Mouse (Mus musculus): ENCODE measurements around the gene Lifr. TPM values are rescaled to one million over a fixed set of nuclear protein-coding genes. Genes with fewer than 3 reads are reported as not detected.
A peak's percentile ranks its signal among the peaks of the same experiment; 100 is the strongest.

Lifr gene
- polyA plus RNA-seq (2015; fragmentation: Nextera tagmentation; extraction: Ambion mirVana), result 18.8 and 22.1 TPM in 2 replicates

DNA sequence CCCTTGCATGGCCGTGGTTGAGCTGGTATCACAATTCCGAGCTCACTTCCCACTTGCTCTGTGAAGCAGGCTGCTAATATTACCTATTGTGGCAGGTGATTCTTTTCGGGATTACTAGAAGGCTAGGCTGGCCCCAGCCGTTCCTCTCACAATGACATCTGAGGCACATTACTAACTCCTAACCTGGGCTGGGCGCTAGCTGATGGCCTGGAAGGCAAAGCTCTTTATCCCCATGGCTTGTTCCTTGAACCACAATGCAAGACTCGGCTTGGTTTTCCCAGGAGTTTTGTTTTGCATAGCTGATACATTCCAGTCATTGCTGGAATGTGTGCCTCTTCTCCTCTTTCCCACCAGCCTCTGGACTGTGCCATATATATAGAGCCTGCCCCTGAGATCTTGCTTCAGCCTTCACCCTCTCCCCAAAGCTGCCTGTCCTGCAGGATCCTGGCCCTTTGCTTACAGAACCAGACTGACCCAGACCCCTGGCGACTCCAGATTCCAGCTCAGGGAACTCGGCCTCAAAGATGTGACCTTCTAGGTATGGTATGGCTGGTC is at the start of gene Lifr:
Gene Lifr, plus strand, starts transcription at position 404 of the 555 bp plus-strand sequence.
- WGBS, result 89% methylated on average over 8 of the region's 8 CpGs
- no peak within 1 kb of the TSS for H3K4me2 ChIP-seq
- H3K4me3 ChIP-seq (replicated peaks), result no peak within 1 kb of the TSS
- no peaks in the 10 kb centered on the region for H3K9me3 ChIP-seq (replicated peaks)
- H3K27ac ChIP-seq (replicated peaks), result no peak within 1 kb of the TSS
- ATAC-seq (ENCODE audit: low FRiP score), result no peak
- H3K4me1 ChIP-seq, result peaks cover 3% of the 10 kb centered on the region; the same call in 1 of the 2 replicates
- H3K36me3 ChIP-seq, result no peaks in the 10 kb centered on the region
- no peak within 1 kb of the TSS for H3K9ac ChIP-seq (replicated peaks)
- no peaks in the 10 kb centered on the region; the same call in 1 of the 2 replicates for H3K27me3 ChIP-seq (replicated peaks)

DNA sequence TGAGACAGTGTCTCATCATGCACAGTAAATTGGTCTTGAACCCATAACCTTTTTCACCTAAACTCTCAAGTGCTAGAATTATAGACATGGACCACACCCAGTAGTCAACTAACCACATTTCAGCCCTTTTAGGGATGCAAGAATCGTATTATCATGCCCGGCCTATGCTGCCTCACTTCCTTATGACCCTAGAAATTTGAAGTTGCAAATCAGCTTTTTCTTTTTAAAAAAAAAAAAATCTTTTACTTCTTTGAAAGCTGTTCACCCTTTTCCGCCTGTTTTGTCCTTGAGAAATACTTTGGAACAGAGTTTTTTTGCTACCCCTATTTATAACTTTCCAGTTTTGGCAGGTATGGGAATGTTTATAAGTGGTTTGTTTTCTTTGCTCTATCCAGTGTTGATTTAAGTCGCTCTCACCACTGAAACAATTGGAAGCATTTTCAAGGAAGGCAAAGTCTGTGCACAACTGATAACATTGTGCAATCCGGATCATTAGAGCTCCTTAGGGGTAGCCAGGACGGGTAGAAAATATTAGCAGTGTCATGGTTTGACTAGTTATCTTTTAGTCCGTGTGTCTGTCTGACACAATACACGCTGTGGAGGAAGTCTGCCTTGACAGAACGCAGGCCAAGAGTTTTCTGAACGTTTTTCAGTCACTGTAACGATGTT is 46.2 kb upstream of the Lifr start:
- Histone ChIP-seq H3K9me3 (replicated peaks) (no peaks in the 10 kb centered on the region), H3K36me3 (no peaks in the 10 kb centered on the region), H3K4me2 (no peak overlapping the region), H3K27me3 (replicated peaks) (no peaks in the 10 kb centered on the region), H3K9ac (replicated peaks) (no peak overlapping the region), H3K27ac (replicated peaks) (no peak overlapping the region), H3K4me3 (replicated peaks) (no peak overlapping the region), H3K4me1 (0 out of 2 replicates have a peak, but pooled peaks cover 3% of the 10 kb centered on the region)
- no peak for ATAC-seq (ENCODE audit: low FRiP score)
- WGBS, result 88% methylated on average over 11 of the region's 11 CpGs

DNA sequence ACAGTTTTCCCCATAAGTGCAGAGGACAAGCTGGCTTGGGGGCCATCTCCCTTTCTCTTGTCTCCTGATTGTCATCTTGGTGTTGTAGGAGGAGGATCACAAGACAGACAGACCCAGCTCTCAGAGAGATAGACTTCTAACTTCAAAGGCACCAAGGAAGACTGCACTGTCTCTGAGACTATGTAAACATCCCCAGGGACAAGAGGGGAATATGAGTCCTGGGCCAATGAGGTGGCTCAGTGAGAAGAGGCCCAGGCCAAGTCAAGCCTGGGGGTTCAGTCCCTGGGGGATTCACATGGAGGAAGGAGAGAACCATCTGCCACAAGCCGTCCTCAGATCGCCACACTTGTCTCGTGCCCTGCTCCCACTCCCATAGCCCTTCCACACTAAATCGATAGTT is 45.4 kb upstream of the Lifr start:
- no peak overlapping the region for H3K27ac ChIP-seq (replicated peaks)
- H3K9ac ChIP-seq (replicated peaks), result no peak overlapping the region
- no peaks in the 10 kb centered on the region for H3K9me3 ChIP-seq (replicated peaks)
- 0 out of 2 replicates have a peak, but pooled peaks cover 3% of the 10 kb centered on the region for H3K4me1 ChIP-seq
- 84% methylated on average over 4 of the region's 4 CpGs for WGBS
- ATAC-seq (ENCODE audit: low FRiP score), result no peak
- H3K4me2 ChIP-seq, result no peak overlapping the region
- no peak overlapping the region for H3K4me3 ChIP-seq (replicated peaks)
- no peaks in the 10 kb centered on the region for H3K36me3 ChIP-seq
- no peaks in the 10 kb centered on the region for H3K27me3 ChIP-seq (replicated peaks)

DNA sequence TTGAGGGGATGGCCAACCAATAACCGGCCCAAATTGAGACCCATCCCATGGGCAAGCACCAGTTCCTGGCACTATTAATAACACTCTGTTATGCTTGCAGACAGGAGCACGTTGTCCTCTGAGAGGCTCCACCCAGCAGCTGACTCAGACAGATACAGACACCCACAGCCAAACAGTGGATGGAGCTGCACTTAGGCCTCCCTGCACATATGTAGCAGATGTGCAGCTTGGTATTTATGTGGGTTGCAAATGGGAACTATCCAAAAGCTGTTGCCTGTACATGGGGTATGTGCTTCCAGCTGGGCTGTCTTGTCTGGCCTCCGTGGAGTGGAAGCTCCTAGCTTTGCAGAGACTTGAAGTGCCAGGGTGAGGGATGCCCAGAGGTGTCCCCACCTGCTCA is 42.5 kb upstream of the Lifr start:
- no peaks in the 10 kb centered on the region for H3K9me3 ChIP-seq (replicated peaks)
- no peaks in the 10 kb centered on the region for H3K27me3 ChIP-seq (replicated peaks)
- H3K27ac ChIP-seq (replicated peaks), result no peak overlapping the region
- H3K36me3 ChIP-seq, result no peaks in the 10 kb centered on the region
- no peak overlapping the region for H3K4me3 ChIP-seq (replicated peaks)
- H3K4me1 ChIP-seq, result no peaks in the 10 kb centered on the region
- H3K9ac ChIP-seq (replicated peaks), result no peak overlapping the region
- H3K4me2 ChIP-seq, result no peak overlapping the region
- 72% methylated on average over 3 of the region's 3 CpGs for WGBS
- no peak; the same call in 1 of the 2 replicates for ATAC-seq (ENCODE audit: low FRiP score)

DNA sequence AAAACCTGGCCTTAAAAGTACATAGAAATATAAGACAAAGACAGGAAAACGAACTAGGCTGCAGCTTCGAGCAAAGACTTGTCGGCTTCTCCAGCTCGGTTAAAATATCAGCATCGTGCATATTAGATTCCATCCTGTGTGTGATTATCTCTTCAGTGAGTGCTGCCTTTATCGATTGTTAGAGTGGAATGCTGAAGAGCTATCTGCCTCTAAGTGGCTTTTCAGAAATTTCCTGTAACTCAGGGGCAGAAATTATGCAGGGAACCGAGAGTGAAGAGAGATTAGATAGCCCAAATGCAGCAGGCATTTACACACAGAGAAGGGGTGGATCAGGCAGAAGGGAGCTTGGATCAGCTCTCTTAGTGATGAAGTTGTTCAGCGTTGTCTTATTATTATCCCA is 41.5 kb upstream of the Lifr start:
- no peaks in the 10 kb centered on the region for H3K36me3 ChIP-seq
- H3K9ac ChIP-seq (replicated peaks), result no peak overlapping the region
- no peaks in the 10 kb centered on the region for H3K27me3 ChIP-seq (replicated peaks)
- no peaks in the 10 kb centered on the region for H3K4me1 ChIP-seq
- WGBS, result 74% methylated on average over 8 of the region's 8 CpGs
- ATAC-seq (ENCODE audit: low FRiP score), result no peak
- no peak overlapping the region for H3K4me2 ChIP-seq
- no peak overlapping the region for H3K4me3 ChIP-seq (replicated peaks)
- no peak overlapping the region for H3K27ac ChIP-seq (replicated peaks)
- H3K9me3 ChIP-seq (replicated peaks), result no peaks in the 10 kb centered on the region

DNA sequence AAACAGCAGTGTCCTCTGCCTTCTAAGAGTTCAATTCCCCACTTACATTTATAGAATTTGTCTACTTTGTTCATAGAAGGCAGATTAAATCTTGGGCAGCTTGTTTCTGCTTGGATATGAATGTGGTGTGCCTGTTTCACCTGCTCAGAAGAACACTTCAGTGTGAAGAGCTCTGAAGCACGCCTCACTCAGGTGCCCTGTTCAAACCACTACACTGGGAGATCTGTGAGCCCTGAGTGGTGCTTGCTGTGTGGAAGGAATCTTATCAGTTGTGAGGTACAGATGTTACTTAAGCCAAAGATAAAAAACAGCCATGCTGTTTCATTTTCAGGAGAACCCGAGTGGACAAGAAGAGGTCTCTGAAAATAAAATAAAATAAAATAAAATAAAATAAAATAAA is 38.7 kb upstream of the Lifr start:
- H3K9me3 ChIP-seq (replicated peaks), result no peaks in the 10 kb centered on the region
- no peaks in the 10 kb centered on the region for H3K27me3 ChIP-seq (replicated peaks)
- no peaks in the 10 kb centered on the region for H3K4me1 ChIP-seq
- no peaks in the 10 kb centered on the region for H3K36me3 ChIP-seq
- no peak for ATAC-seq (ENCODE audit: low FRiP score)
- no peak overlapping the region for H3K27ac ChIP-seq (replicated peaks)
- H3K9ac ChIP-seq (replicated peaks), result no peak overlapping the region
- 83% methylated on average over 2 of the region's 2 CpGs for WGBS
- H3K4me3 ChIP-seq (replicated peaks), result no peak overlapping the region
- H3K4me2 ChIP-seq, result no peak overlapping the region

DNA sequence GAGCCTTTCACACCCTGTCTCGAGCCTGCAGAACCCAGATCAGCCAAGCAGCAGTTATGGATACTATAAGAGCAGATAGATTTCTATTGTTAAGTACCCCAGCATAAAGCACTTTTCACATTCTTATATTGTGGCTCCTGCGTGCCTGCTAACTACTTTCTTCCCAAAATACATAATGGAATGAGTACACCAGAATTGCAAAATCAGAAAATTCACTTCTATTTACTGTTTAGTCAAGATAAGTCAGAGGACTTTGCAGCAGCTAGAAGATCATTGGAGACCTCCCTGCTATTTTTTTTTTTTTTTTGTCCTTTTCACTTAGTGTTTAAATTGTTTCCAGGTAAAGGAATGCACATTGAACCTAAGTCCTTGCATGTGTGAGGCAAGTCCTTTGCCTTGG is 38.3 kb upstream of the Lifr start:
- WGBS, result 82% methylated on average over 2 of the region's 2 CpGs
- Histone ChIP-seq H3K4me3 (replicated peaks) (no peak overlapping the region), H3K4me2 (no peak overlapping the region), H3K9ac (replicated peaks) (no peak overlapping the region), H3K27ac (replicated peaks) (no peak overlapping the region), H3K27me3 (replicated peaks) (no peaks in the 10 kb centered on the region), H3K4me1 (no peaks in the 10 kb centered on the region), H3K36me3 (no peaks in the 10 kb centered on the region), H3K9me3 (replicated peaks) (no peaks in the 10 kb centered on the region)
- ATAC-seq (ENCODE audit: low FRiP score), result no peak

DNA sequence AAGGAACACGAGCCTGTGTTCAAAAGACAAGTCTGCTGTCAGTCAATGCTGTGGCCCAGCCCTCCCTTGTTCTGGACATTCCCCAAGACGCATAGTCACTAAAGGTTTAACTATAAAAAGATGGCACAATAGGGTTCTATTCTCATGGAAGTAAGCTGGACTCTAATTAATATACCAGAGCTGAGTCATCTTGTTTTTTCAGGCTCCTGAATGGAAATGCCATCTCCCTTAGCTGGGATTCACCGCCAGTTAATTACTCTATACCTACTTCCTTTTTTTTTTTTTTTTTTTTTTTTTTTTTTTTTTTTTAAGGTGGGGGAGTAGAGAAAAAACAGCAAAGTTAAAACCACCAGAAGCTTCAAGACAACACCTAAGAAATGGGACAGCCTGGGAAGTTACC is 33.6 kb upstream of the Lifr start:
- Histone ChIP-seq H3K4me1 (no peaks in the 10 kb centered on the region), H3K4me2 (no peak overlapping the region), H3K9me3 (replicated peaks) (no peaks in the 10 kb centered on the region), H3K36me3 (no peaks in the 10 kb centered on the region), H3K9ac (replicated peaks) (no peak overlapping the region), H3K4me3 (replicated peaks) (no peak overlapping the region), H3K27me3 (replicated peaks) (no peaks in the 10 kb centered on the region), H3K27ac (replicated peaks) (no peak overlapping the region)
- no peak for ATAC-seq (ENCODE audit: low FRiP score)
- WGBS, result 61% methylated on average over 3 of the region's 3 CpGs

DNA sequence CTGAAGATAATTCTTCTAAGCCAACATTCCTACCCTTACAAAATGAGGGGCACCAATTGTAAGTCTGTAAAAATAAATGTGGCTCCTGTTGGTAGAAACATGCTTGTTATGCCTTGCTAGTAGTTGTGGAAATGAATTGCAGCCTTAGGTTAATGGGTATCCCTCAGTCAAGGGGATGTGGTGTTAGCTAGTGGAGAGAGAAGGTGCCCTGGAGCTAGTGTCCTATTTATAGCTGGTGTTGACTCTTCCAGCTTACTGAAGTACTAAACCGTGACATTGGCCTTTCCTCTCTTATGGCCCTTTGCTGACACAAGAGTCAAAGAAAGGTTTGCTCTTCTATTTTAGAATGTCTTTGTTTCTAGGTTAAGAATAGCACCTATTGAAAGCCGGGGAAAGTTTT is 29.9 kb upstream of the Lifr start:
- 49% methylated on average over 2 of the region's 2 CpGs for WGBS
- no peak overlapping the region for H3K4me2 ChIP-seq
- no peak overlapping the region for H3K4me3 ChIP-seq (replicated peaks)
- no peaks in the 10 kb centered on the region for H3K27me3 ChIP-seq (replicated peaks)
- no peak for ATAC-seq (ENCODE audit: low FRiP score)
- no peaks in the 10 kb centered on the region for H3K36me3 ChIP-seq
- H3K9ac ChIP-seq (replicated peaks), result no peak overlapping the region
- H3K9me3 ChIP-seq (replicated peaks), result no peaks in the 10 kb centered on the region
- peaks cover 8% of the 10 kb centered on the region for H3K4me1 ChIP-seq
- H3K27ac ChIP-seq (replicated peaks), result no peak overlapping the region

DNA sequence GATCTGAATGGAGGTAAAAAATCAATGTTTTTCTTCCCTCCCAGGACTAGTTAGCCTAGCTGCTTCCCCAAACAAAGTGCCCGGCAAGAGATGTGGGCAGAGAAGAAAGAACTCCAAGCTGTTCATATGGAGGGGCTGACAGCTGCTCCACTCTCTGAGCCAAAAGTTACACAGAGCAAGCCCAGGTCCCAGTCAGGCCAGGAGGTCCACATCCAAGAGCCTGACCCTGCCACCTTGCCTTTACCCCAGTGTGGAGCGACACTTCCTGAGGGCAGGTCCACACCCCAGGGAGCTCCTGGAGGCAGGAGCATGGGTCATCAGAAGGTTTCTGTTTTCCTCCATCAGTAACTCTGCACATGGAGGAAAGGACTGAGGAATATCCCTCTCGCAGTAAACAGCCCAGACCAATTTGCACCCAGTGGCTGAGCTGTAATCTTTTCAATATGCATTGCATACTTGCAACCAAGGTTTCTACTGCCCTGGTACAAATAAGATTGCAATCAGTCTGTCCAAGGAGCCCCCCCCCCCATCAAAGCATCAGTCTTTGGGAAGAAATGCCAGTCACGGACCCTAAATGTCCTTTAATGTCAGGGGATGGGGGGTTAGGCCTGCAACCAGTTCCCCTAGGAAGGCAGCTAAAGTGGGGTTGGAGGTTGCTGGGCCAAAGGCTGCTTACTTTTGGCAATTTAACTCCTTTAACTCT is 28.3 kb upstream of the Lifr start:
- H3K9me3 ChIP-seq (replicated peaks), result no peaks in the 10 kb centered on the region
- H3K27me3 ChIP-seq (replicated peaks), result no peaks in the 10 kb centered on the region
- peak; percentile 45; the same call in 1 of the 2 replicates for ATAC-seq (ENCODE audit: low FRiP score)
- no peak overlapping the region for H3K27ac ChIP-seq (replicated peaks)
- no peak overlapping the region for H3K4me2 ChIP-seq
- H3K4me3 ChIP-seq (replicated peaks), result no peak overlapping the region
- peaks cover 8% of the 10 kb centered on the region for H3K4me1 ChIP-seq
- H3K9ac ChIP-seq (replicated peaks), result no peak overlapping the region
- WGBS, result 28% methylated on average over 4 of the region's 4 CpGs
- no peaks in the 10 kb centered on the region for H3K36me3 ChIP-seq

DNA sequence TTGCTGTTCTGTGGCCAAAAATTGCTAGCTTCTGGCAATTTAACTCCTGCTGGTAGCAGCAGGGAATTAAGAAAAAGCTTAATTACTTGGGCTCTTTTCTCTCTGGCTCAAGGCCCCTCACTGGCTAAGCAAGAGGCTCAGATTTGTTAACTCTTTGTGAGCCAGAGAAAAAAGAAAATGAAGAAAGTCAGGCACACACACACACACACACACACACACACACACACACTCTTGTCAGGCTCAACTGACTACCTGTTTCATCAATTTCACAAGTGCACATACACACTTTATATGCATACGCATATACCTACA is 27.8 kb upstream of the Lifr start:
- no peaks in the 10 kb centered on the region for H3K27me3 ChIP-seq (replicated peaks)
- ATAC-seq (ENCODE audit: low FRiP score), result no peak

More for the DNA sequence above, 27.8 kb upstream of the Lifr start:
- Histone ChIP-seq H3K9ac (replicated peaks) (no peak overlapping the region), H3K9me3 (replicated peaks) (no peaks in the 10 kb centered on the region), H3K27ac (replicated peaks) (no peak overlapping the region), H3K4me2 (no peak overlapping the region), H3K36me3 (no peaks in the 10 kb centered on the region), H3K4me1 (peaks cover 8% of the 10 kb centered on the region), H3K4me3 (replicated peaks) (no peak overlapping the region)
- 97% methylated on average over 1 of the region's 1 CpGs for WGBS
